Mouse (Mus musculus) C2C12 (cell line): ENCODE measurements around the gene Kif28.

ENCODE experiments used
- CEBPB ChIP-seq: IDR thresholded peaks from one replicate; pipeline ENCODE4 v1.6.1; 2011; ENCODE audit warnings: low read depth, mild to moderate bottlenecking, control low read depth, moderate library complexity
- CTCF ChIP-seq: IDR thresholded peaks from one replicate; pipeline ENCODE4 v1.5.1; 2011; ENCODE audit not compliant: control insufficient read depth, insufficient read depth, insufficient read length
- MAX ChIP-seq: IDR thresholded peaks from one replicate; pipeline ENCODE4 v1.6.1; 2011; ENCODE audit warnings: mild to moderate bottlenecking, control low read depth
- USF1 ChIP-seq: IDR thresholded peaks from one replicate; pipeline ENCODE4 v1.6.1; 2011; ENCODE audit warnings: low read depth, mild to moderate bottlenecking, control low read depth, moderate library complexity

GRCm38 (mm10) chr1:179679326-179679725 is 65.7 kb downstream of the Kif28 start:
- TF ChIP-seq USF1: no peak
- TF ChIP-seq CTCF: no peak
- TF ChIP-seq CEBPB: no peak
- no peak for TF ChIP-seq MAX
